27 mouse cellular contexts compared by ENCODE assay signal in genomic region chr16:73082420-73082819, GRCm38 (mm10).
"Had no signal": no experiment of that assay in that cellular context is flagged by ENCODE, and none has a peak within 500 bp of the region (broad histone marks: within the 10 kb centered on the region; RNA-seq: fewer than 3 reads in every experiment).

No protein-coding gene starts in this region.

- DNase-seq: gastrocnemius, postnatal 14 days; gastrocnemius, postnatal 36 days; heart, adult 2 months; heart, postnatal 14 days; heart, postnatal 36 days; kidney, adult 11 months; kidney, adult 2 months; kidney, adult 9 months; kidney, postnatal 14 days; kidney, postnatal 36 days; layer of hippocampus, adult 9-11 months; layer of hippocampus, postnatal 36 days; left cerebral cortex, postnatal 4 days; liver; liver, embryonic 13.5 days had no signal

- H3K4me2 ChIP-seq: heart, embryonic 11.5 days; heart, embryonic 13.5 days; heart, embryonic 15.5 days; hindbrain, embryonic 13.5 days; hindbrain, embryonic 15.5 days; kidney, embryonic 15.5 days; limb, embryonic 12.5 days; liver, embryonic 11.5 days; liver, embryonic 13.5 days; liver, embryonic 15.5 days had no signal

- H3K27ac ChIP-seq: heart, adult 2 months; heart, embryonic 13.5 days; heart, embryonic 15.5 days; hindbrain, embryonic 13.5 days; hindbrain, embryonic 15.5 days; hindbrain, postnatal 0 days; kidney, embryonic 15.5 days; kidney, postnatal 0 days; limb, embryonic 12.5 days; liver, embryonic 13.5 days; liver, embryonic 15.5 days had no signal

- H3K9me3 ChIP-seq: heart, embryonic 13.5 days; heart, embryonic 15.5 days; hindbrain, embryonic 13.5 days; hindbrain, embryonic 15.5 days; kidney, embryonic 15.5 days; limb, embryonic 12.5 days; liver, embryonic 13.5 days; liver, embryonic 15.5 days had no signal

- H3K36me3 ChIP-seq: heart, embryonic 13.5 days; heart, embryonic 15.5 days; hindbrain, embryonic 13.5 days; hindbrain, embryonic 15.5 days; kidney, embryonic 15.5 days; limb, embryonic 12.5 days; liver, embryonic 13.5 days; liver, embryonic 15.5 days had no signal

- H3K9ac ChIP-seq: heart, embryonic 13.5 days; heart, embryonic 15.5 days; hindbrain, embryonic 13.5 days; hindbrain, embryonic 15.5 days; kidney, embryonic 15.5 days; limb, embryonic 12.5 days; liver, embryonic 13.5 days; liver, embryonic 15.5 days had no signal

- H3K27me3 ChIP-seq: heart, embryonic 13.5 days; heart, embryonic 15.5 days; hindbrain, embryonic 13.5 days; hindbrain, embryonic 15.5 days; kidney, embryonic 15.5 days; limb, embryonic 12.5 days; liver, embryonic 13.5 days; liver, embryonic 15.5 days had no signal

- ATAC-seq: hindbrain, postnatal 0 days; intestine, embryonic 16.5 days had no signal

- H3K4me3 ChIP-seq: heart, adult 2 months; heart, embryonic 13.5 days; heart, embryonic 15.5 days; hindbrain, embryonic 13.5 days; hindbrain, embryonic 15.5 days; kidney, embryonic 15.5 days; limb, embryonic 12.5 days; liver, embryonic 13.5 days; liver, embryonic 15.5 days had no signal

- H3K4me1 ChIP-seq: heart, embryonic 13.5 days; heart, embryonic 15.5 days; hindbrain, embryonic 13.5 days; hindbrain, embryonic 15.5 days; kidney, embryonic 15.5 days; liver, embryonic 13.5 days; liver, embryonic 15.5 days had no signal
